Mouse (Mus musculus) liver, embryonic 11.5 days (tissue): ENCODE results near the gene Dmrtc2. TPM values are rescaled to one million over a fixed set of nuclear protein-coding genes. Genes with fewer than 3 reads are reported as not detected.

Experiments used
- ATAC-seq: fragments of 200-750 bp; cut with Nextera tagmentation; replicated peaks from 2 replicates; pipeline ENCODE4 v1.8.0; 2017; ENCODE audit warnings: moderate number of reproducible peaks, mild to moderate bottlenecking, moderate TSS enrichment, moderate library complexity; ENCODE audit not compliant: low FRiP score
- DNase-seq: peaks from one replicate; pipeline ENCODE4 v3.0.0-alpha.2; 2017; ENCODE audit warnings: low spot score
- H3K27ac ChIP-seq: fragments of 300-500 bp; sonication (generic); 2 replicates; pipeline ENCODE4 v1.5.1; 2014; ENCODE audit warnings: mild to moderate bottlenecking, low read depth, low read length, control low read depth
- H3K27me3 ChIP-seq: fragments of 300-500 bp; sonication (generic); replicated peaks from 2 replicates; pipeline ENCODE4 v1.6.1; 2014; ENCODE audit warnings: low read length, mixed read lengths; ENCODE audit not compliant: control insufficient read depth, insufficient read depth
- H3K36me3 ChIP-seq: fragments of 300-500 bp; sonication (generic); 2 replicates; pipeline ENCODE4 v1.6.1; 2014; ENCODE audit warnings: mild to moderate bottlenecking, low read length, moderate library complexity, mixed read lengths; ENCODE audit not compliant: control insufficient read depth, insufficient read depth
- H3K4me1 ChIP-seq: fragments of 300-500 bp; sonication (generic); replicated peaks from 2 replicates; pipeline ENCODE4 v1.6.1; 2014; ENCODE audit warnings: low read length, mixed read lengths; ENCODE audit not compliant: control insufficient read depth, insufficient read depth
- H3K4me2 ChIP-seq: fragments of 300-500 bp; sonication (generic); 2 replicates; pipeline ENCODE4 v1.6.1; 2014; ENCODE audit warnings: mild to moderate bottlenecking, control low read depth, moderate library complexity
- H3K4me3 ChIP-seq: fragments of 300-500 bp; sonication (generic); 2 replicates; pipeline ENCODE4 v1.5.1; 2014; ENCODE audit warnings: low read depth, low read length, control low read depth
- H3K9ac ChIP-seq: fragments of 300-500 bp; sonication (generic); 2 replicates; pipeline ENCODE4 v1.6.1; 2014; ENCODE audit warnings: low read depth, low read length, control low read depth
- H3K9me3 ChIP-seq: fragments of 300-500 bp; sonication (generic); 2 replicates; pipeline ENCODE4 v1.6.1; 2016; ENCODE audit warnings: low read length, inconsistent platforms, mixed read lengths; ENCODE audit not compliant: control insufficient read depth
- WGBS: fragments of 180-500 bp; shearing (Covaris S2); extraction: QIAGEN DNeasy Blood & Tissue Kit; methylation state at CpG from one replicate; pipeline ENCODE4 v1.1.7; 2014; 5-methylcytosine and 5-hydroxymethylcytosine counted together
- polyA plus RNA-seq: library from polyadenylated mRNA; unstranded; fragments of >200 nt; fragmentation: Nextera tagmentation; extraction: Ambion mirVana; gene quantifications from 2 replicates; pipeline ENCODE4 v1.2.1, GENCODE M21; 2014

The Dmrtc2 gene
- polyA plus RNA-seq, 1 experiment from 2014 or later = not detected

DNA sequence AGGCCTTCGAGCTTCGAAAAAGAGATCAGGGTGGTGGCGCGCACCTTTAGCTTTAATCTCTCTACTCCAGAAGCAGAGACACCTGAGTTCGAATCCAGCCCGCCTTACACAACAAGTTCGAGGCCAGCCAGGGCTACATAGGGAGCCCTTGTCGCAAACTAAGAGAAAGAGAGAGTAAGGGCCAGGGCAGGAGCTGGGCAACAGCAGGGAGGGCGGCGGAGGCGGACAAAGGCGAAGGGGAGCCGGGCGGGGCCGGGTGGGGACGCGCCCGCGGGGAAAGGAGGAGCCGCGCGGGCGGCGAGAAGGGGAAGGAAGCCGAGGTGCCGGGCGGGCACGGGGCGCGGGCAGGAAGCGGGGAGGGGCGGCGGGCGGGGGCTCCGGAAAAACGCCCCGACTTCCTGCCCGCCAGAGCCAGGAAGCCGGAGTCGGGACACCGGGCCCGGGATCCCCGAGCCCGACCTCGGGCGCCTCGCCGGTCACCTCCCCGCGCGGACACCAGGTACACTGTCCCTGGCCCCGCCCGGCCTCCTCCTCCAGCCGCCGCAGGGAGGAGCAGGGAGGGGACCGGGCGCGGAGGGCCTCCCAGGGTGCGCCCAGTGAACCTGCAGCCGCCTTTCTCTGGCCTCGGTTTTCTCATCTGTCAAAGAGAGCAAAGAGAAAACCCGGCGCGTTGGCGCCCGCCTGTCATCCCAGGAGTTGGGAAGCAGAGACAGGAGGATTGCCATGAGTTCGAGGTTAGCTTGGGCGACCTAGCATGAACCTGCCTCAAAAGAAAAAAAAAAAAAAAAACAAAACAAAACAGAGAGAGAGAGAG lies 33.0 kb downstream of the Dmrtc2 start, which contains the start of gene Arhgef1:
TSS of gene Arhgef1 (plus strand) at position 283 of the 814 bp plus-strand sequence.
- Histone ChIP-seq H3K27ac (peak within 1 kb of the TSS; percentile 84), H3K36me3 (peaks cover 2% of the 10 kb centered on the region; the same call in 1 of the 2 replicates), H3K9ac (peak within 1 kb of the TSS; percentile 80), H3K4me3 (peak within 1 kb of the TSS; percentile 80), H3K4me2 (peak within 1 kb of the TSS; percentile 85), H3K9me3 (no peaks in the 10 kb centered on the region), H3K4me1 (peaks cover 38% of the 10 kb centered on the region), H3K27me3 (no peaks in the 10 kb centered on the region)
- WGBS = 3% methylated on average over 59 of the region's 68 CpGs
- peak; percentile 76 for DNase-seq
- ATAC-seq = peak; percentile 55

DNA sequence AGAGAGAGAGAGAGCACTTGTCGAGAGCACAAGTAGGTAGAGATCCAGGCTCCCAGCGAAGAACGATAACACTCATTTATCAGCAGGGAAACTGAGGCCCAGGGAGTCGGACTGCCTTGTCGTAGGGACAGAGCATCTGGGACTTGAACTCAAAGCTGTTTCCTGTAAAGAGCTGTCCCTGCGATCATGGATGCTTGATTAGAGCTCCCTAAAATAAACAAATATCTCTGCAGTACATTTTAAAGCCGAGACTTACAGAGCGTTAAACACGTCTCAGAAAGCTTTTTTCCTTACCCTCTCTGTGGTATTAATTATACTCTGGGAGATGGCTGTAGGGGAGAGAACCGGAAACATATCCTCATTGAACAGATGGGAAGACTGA lies 33.6 kb downstream of the Dmrtc2 start:
- Histone ChIP-seq H3K27ac (peak overlapping the region; percentile 84), H3K27me3 (no peaks in the 10 kb centered on the region), H3K9ac (peak overlapping the region; percentile 80), H3K36me3 (peaks cover 8% of the 10 kb centered on the region; the same call in 1 of the 2 replicates), H3K4me3 (peak overlapping the region; percentile 80), H3K9me3 (no peaks in the 10 kb centered on the region), H3K4me1 (peaks cover 39% of the 10 kb centered on the region), H3K4me2 (peak overlapping the region; percentile 85)
- 13% methylated on average over 10 of the region's 10 CpGs for WGBS
- DNase-seq (no peak), ATAC-seq (no peak)

DNA sequence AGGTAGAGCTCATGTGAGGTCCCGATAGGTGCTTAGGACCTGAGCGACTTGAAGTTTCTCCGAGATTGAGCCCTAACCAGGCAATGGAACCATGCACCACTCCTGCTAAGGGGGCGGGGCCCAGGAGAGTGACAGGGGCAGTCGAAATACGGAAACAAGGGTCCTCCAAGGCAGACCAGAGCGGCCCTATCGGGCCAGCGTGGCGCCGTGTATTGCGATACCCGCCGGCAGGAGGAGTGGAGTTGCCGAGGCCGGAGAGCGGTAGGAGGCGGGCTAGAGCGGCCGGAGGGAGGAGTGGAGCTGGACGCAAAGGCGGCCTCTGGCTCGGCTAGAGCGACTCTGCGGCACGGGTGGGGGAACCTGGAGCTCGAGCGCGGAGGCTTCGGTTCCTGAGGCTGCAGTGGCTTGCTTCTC lies 34.2 kb downstream of the Dmrtc2 start:
- under 1% methylated on average over 30 of the region's 30 CpGs for WGBS
- H3K9me3 ChIP-seq = no peaks in the 10 kb centered on the region
- peak; percentile 91 for DNase-seq
- H3K27ac ChIP-seq = peak overlapping the region; percentile 84
- H3K4me2 ChIP-seq = peak overlapping the region; percentile 85
- ATAC-seq = peak; percentile 94
- H3K4me1 ChIP-seq = peaks cover 39% of the 10 kb centered on the region
- no peaks in the 10 kb centered on the region for H3K27me3 ChIP-seq
- peaks cover 12% of the 10 kb centered on the region; the same call in 1 of the 2 replicates for H3K36me3 ChIP-seq
- peak overlapping the region; percentile 80 for H3K9ac ChIP-seq
- peak overlapping the region; percentile 80 for H3K4me3 ChIP-seq

DNA sequence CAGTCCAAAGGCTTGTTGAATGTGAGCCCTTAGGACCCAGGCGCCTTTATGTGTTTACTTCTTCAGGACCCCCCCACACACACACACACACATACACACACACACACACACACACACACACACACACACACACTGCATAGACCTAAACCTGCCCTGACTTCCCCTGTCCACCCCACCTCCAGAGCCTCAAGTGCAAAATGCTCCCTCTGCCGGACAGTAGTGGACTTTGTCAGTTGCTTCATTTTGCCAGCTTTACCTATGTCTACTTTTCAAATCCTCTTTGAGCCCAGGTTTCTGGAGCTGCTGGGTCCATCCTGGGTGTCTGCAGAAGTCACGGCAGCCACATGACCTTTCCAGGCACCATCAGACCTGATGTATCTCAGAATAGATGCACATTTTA lies 35.1 kb downstream of the Dmrtc2 start:
- H3K9ac ChIP-seq = peak overlapping the region; percentile 76
- peaks cover 39% of the 10 kb centered on the region for H3K4me1 ChIP-seq
- ATAC-seq (peak; percentile 46), DNase-seq (no peak)
- no peaks in the 10 kb centered on the region for H3K9me3 ChIP-seq
- WGBS = 18% methylated on average over 3 of the region's 3 CpGs
- H3K27me3 ChIP-seq = no peaks in the 10 kb centered on the region
- H3K27ac ChIP-seq = peak overlapping the region; percentile 84
- peak overlapping the region; percentile 85 for H3K4me2 ChIP-seq
- H3K4me3 ChIP-seq = peak overlapping the region; percentile 80
- peaks cover 15% of the 10 kb centered on the region for H3K36me3 ChIP-seq

DNA sequence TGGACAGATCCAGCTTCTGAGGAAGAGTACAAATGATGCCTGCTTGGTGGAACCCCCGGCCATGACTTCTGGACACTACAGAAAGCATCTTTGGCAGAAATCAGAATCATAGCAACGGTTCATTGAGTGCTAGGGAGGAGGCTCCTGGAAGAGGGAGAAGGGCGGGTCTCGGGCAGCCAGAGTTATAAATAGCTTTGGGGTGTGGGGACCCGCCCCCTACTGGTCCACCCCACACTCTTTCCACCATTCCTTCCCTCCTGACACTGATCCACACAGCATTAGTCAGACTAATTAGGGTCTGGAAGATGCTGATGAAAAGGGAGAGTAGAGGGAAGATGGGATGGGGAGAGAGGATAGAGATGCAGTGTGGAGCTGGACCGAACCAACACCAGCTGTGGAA lies 36.7 kb downstream of the Dmrtc2 start:
- Histone ChIP-seq H3K4me2 (peak overlapping the region; percentile 36), H3K36me3 (peaks cover 16% of the 10 kb centered on the region), H3K4me3 (no peak overlapping the region), H3K9ac (no peak overlapping the region), H3K4me1 (peaks cover 39% of the 10 kb centered on the region), H3K27me3 (no peaks in the 10 kb centered on the region), H3K27ac (no peak overlapping the region), H3K9me3 (no peaks in the 10 kb centered on the region)
- DNase-seq (no peak), ATAC-seq (no peak)
- 27% methylated on average over 6 of the region's 6 CpGs for WGBS

DNA sequence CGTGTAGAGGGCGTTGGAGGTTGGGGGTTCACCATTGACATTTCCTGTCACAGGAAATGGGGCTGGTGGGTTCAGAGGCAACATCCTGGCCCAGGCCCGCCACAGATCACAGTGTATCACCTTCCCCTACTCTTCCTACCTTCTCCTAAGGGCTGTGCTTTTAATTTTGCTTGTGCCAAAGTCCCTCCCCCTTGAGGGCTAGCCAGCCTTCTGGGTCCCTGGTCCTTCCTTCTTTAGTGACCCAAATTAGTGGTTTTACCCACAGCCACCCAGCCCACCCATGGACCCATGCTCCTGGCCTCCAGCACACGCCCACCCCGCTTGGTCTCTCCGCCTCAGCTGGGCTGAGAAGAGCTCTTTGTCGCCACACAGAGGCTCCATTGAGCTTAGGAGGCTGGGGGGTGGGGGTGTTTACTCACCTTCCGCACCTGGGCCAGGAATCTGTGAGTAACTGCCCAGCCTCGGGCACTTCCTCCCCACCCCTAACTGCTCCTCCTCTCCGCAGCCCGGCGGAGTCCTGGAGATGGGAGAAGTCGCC lies 37.4 kb downstream of the Dmrtc2 start:
- Histone ChIP-seq H3K9ac (0 out of 2 replicates have a peak overlapping the region, but pooled peaks have one; percentile 20), H3K4me2 (peak overlapping the region; percentile 36), H3K27me3 (no peaks in the 10 kb centered on the region), H3K36me3 (peaks cover 20% of the 10 kb centered on the region), H3K4me1 (peaks cover 32% of the 10 kb centered on the region), H3K27ac (no peak overlapping the region; the same call in 1 of the 2 replicates), H3K4me3 (no peak overlapping the region), H3K9me3 (no peaks in the 10 kb centered on the region)
- WGBS = 29% methylated on average over 13 of the region's 13 CpGs
- DNase-seq = no peak
- no peak for ATAC-seq

DNA sequence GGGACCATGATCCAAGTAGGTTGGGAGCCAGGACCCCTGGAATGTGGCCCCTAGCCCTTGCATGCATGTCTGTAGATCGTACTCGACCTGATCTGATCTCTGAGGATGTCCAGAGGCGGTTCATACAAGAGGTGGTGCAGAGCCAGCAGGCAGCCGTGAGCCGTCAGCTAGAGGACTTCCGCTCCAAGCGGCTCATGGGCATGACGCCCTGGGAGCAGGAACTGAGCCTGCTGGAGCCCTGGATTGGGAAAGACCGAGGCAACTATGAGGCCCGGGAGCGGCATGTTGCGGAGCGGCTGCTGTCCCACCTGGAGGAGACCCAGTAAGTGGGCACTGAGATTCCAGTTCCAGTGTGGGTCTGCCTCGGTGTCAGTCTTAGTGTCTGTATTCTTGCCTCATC lies 42.6 kb downstream of the Dmrtc2 start:
- no peak overlapping the region for H3K27ac ChIP-seq
- DNase-seq (no peak), ATAC-seq (no peak)
- H3K9ac ChIP-seq = no peak overlapping the region
- peaks cover 36% of the 10 kb centered on the region for H3K36me3 ChIP-seq
- WGBS = 93% methylated on average over 14 of the region's 14 CpGs
- H3K27me3 ChIP-seq = no peaks in the 10 kb centered on the region
- H3K9me3 ChIP-seq = no peaks in the 10 kb centered on the region
- peaks cover 5% of the 10 kb centered on the region for H3K4me1 ChIP-seq
- no peak overlapping the region for H3K4me3 ChIP-seq
- no peak overlapping the region for H3K4me2 ChIP-seq

DNA sequence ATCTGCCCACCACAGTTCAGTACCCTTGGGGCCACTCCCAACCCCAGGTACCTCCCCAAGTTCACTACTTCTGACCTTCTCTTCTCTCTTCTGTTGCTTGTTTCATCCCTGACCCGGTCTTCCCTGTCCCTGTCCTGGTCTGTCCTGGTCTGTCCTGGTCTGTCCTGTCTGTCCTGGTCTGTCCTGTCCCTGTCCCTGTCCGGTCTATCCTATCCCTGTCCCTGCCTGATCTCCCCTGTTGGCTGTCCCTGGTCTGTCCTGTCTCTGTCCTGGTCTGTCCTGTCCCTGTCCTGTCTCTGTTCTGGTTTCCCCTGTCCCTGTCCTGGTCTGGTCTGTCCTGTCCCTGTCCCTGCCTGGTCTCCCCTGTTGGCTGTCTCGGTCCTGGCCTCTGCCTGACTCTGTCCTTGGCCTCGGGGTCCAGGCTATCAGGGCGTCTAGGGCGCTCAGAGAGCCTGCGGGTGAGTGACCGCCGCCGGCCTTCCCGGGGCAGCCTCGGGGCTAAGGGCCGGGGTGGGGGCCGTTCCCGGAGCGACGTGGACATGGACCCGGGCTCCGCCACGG lies 49.0 kb downstream of the Dmrtc2 start:
- peaks cover 48% of the 10 kb centered on the region for H3K36me3 ChIP-seq
- no peak overlapping the region for H3K9ac ChIP-seq
- H3K9me3 ChIP-seq = no peaks in the 10 kb centered on the region
- 89% methylated on average over 20 of the region's 20 CpGs for WGBS
- no peaks in the 10 kb centered on the region for H3K27me3 ChIP-seq
- H3K4me2 ChIP-seq = no peak overlapping the region
- no peak overlapping the region for H3K4me3 ChIP-seq
- DNase-seq = no peak
- no peaks in the 10 kb centered on the region for H3K4me1 ChIP-seq
- ATAC-seq = 0 out of 2 replicates have a peak, but pooled peaks have one; percentile 27
- H3K27ac ChIP-seq = no peak overlapping the region
